Mouse (Mus musculus): Measurements from ENCODE around the gene Dbndd2.

DNA sequence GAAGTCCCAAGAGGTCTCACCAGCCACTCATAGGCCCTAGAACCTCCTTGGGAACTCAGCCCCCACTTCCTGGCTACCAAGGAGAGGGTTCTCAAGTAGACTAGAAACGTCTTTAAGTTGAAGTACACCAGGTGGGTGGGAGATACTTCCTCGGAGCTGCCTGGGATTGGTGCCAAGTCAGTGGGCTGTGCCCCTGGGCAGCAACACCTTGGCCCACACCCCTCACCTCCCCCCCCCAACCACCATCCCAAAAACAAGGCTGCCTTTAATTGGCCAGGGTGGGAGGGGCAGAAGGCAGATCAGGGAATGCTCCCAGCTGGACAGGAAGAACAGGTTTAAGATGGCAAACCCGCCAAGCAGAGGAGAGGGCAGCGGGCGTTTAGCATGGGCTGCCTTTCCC lies 45.6 kb upstream of the Dbndd2 start:
- TF ChIP-seq CTCF (IDR thresholded peaks at IDR 0.05; ENCODE audit: low read depth) (no peak), EP300 (IDR thresholded peaks at IDR 0.05; ENCODE audit: low read depth) (no peak)

Measured in liver, embryonic 14.5 days (tissue).